Mouse (Mus musculus) heart, adult 2 months (tissue): ENCODE measurements around the gene Me1. TPM values are rescaled to one million over a fixed set of nuclear protein-coding genes. Genes with fewer than 3 reads are reported as not detected.

ENCODE experiments used
- DNase-seq, 2 experiments: peaks; one replicate each; pipeline ENCODE4 v3.0.0; 2021
- H3K27ac ChIP-seq: fragments of 200-600 bp; 2 replicates; pipeline ENCODE4 v1.8.1; 2022
- H3K27me3 ChIP-seq: fragments of 200-500 bp; 2 replicates; pipeline ENCODE4 v1.6.1; 2012; ENCODE audit warnings: mild to moderate bottlenecking, low read length, inconsistent platforms, mixed read lengths; ENCODE audit not compliant: control insufficient read depth, insufficient read depth
- H3K36me3 ChIP-seq: fragments of 200-500 bp; 2 replicates; pipeline ENCODE4 v1.6.1; 2012; ENCODE audit warnings: low read length, inconsistent platforms; ENCODE audit not compliant: control insufficient read depth, insufficient read depth
- H3K4me1 ChIP-seq: fragments of 200-500 bp; 2 replicates; pipeline ENCODE4 v1.6.1; 2011; ENCODE audit warnings: low read length; ENCODE audit not compliant: control insufficient read depth, insufficient read depth
- H3K4me3 ChIP-seq: fragments of 200-600 bp; 2 replicates; pipeline ENCODE4 v1.8.1; 2022
- H3K79me2 ChIP-seq: fragments of 200-500 bp; replicated peaks from 2 replicates; pipeline ENCODE4 v1.6.1; 2012; ENCODE audit warnings: mild to moderate bottlenecking, inconsistent platforms, low read length, moderate library complexity, mixed read lengths; ENCODE audit not compliant: control insufficient read depth, insufficient read depth
- H3K9ac ChIP-seq: fragments of 200-500 bp; 2 replicates; pipeline ENCODE4 v1.6.1; 2012; ENCODE audit warnings: low read depth, mild to moderate bottlenecking, control low read depth, inconsistent platforms, low read length, mixed read lengths
- CTCF ChIP-seq: fragments of 200-600 bp; IDR thresholded peaks from 2 replicates; pipeline ENCODE4 v1.8.1; 2022; ENCODE audit warnings: antibody characterized with exemption, mild to moderate bottlenecking, moderate library complexity
- EP300 ChIP-seq: fragments of 200-500 bp; IDR thresholded peaks from 2 replicates; pipeline ENCODE4 v1.6.1; 2011; ENCODE audit warnings: low read depth, low read length, control low read depth; ENCODE audit not compliant: insufficient read depth
- POLR2A ChIP-seq: fragments of 200-500 bp; IDR thresholded peaks from 2 replicates; pipeline ENCODE4 v1.6.1; 2011; ENCODE audit warnings: mild to moderate bottlenecking, low read depth, low read length, control low read depth; ENCODE audit not compliant: insufficient read depth
- WGBS: fragments of 180-500 bp; shearing (Covaris S2); methylation state at CpG from one replicate; pipeline ENCODE4 v1.1.7; 2018; 5-methylcytosine and 5-hydroxymethylcytosine counted together
- intact Hi-C: fragments of 180-260 bp; cut with DNase I; formaldehyde crosslinking; loops from one replicate; pipeline ENCODE4 v1.15.1; 2025
- polyA plus RNA-seq: library from polyadenylated mRNA; depleted of rRNA; stranded (reverse); fragments of >200 nt; gene quantifications from 2 replicates; pipeline ENCODE4 v1.2.3, GENCODE M21; 2012
- total RNA-seq, 2 experiments: library from RNA; stranded (reverse); gene quantifications; 2 replicates each; pipeline ENCODE4 v1.2.3; 2021

Me1 gene
- total and polyA plus RNA-seq, 3 experiments = 67.1 to 110 (median 100.0) TPM

- Histone ChIP-seq H3K9ac (no peak overlapping the region), H3K36me3 (peaks cover 7% of the 10 kb centered on the region), H3K4me3 (no peak overlapping the region), H3K27me3 (no peaks in the 10 kb centered on the region), H3K27ac (no peak overlapping the region; the same call in 1 of the 2 replicates), H3K4me1 (peaks cover 2% of the 10 kb centered on the region), H3K79me2 (no peaks in the 10 kb centered on the region)
- no peak for DNase-seq
- TF ChIP-seq CTCF (no peak), EP300 (no peak), POLR2A (no peak)
- 91% methylated on average over 6 of the region's 6 CpGs for WGBS
- intact Hi-C loops = no loop called here
These were observed 66.4 kb downstream of the Me1 start for GRCm38 (mm10) chr9:86629379-86629778.

- no peaks in the 10 kb centered on the region for H3K79me2 ChIP-seq
- no peaks in the 10 kb centered on the region; the same call in none of the 2 replicates for H3K4me1 ChIP-seq
- no peak overlapping the region for H3K27ac ChIP-seq
- 89% methylated on average over 10 of the region's 10 CpGs for WGBS
- H3K9ac ChIP-seq = no peak overlapping the region
- H3K27me3 ChIP-seq = no peaks in the 10 kb centered on the region
- H3K36me3 ChIP-seq = peaks cover 7% of the 10 kb centered on the region
- no peak overlapping the region for H3K4me3 ChIP-seq
- no peak for DNase-seq
- TF ChIP-seq POLR2A (no peak), CTCF (no peak), EP300 (no peak)
- intact Hi-C loops = no loop called here
These were observed 67.8 kb downstream of the Me1 start for GRCm38 (mm10) chr9:86627745-86628496.

- H3K36me3 ChIP-seq = peaks cover 7% of the 10 kb centered on the region
- intact Hi-C loops = no loop called here
These were observed 68.8 kb downstream of the Me1 start for GRCm38 (mm10) chr9:86626906-86627305.

GRCm38 (mm10) chr9:86624781-86625180 is 71.0 kb downstream of the Me1 start:
- intact Hi-C loops = no loop called here
- no peaks in the 10 kb centered on the region for H3K79me2 ChIP-seq
- no peaks in the 10 kb centered on the region for H3K27me3 ChIP-seq
- no peak overlapping the region for H3K27ac ChIP-seq
- no peak overlapping the region for H3K4me3 ChIP-seq
- WGBS = 82% methylated on average over 6 of the region's 6 CpGs
- TF ChIP-seq POLR2A = no peak
- TF ChIP-seq EP300 = no peak
- no peak for TF ChIP-seq CTCF
- peaks cover 2% of the 10 kb centered on the region for H3K36me3 ChIP-seq
- H3K4me1 ChIP-seq = no peaks in the 10 kb centered on the region; the same call in 1 of the 2 replicates
- DNase-seq = no peak
- no peak overlapping the region for H3K9ac ChIP-seq

More at GRCm38 (mm10) chr9:86626906-86627305, 68.8 kb downstream of the Me1 start:
- Histone ChIP-seq H3K4me3 (no peak overlapping the region), H3K27ac (no peak overlapping the region), H3K9ac (no peak overlapping the region), H3K4me1 (no peaks in the 10 kb centered on the region; the same call in none of the 2 replicates), H3K27me3 (no peaks in the 10 kb centered on the region), H3K79me2 (no peaks in the 10 kb centered on the region)
- no peak for DNase-seq
- no peak for TF ChIP-seq POLR2A
- no peak for TF ChIP-seq EP300
- no peak for TF ChIP-seq CTCF
- 88% methylated on average over 3 of the region's 3 CpGs for WGBS

GRCm38 (mm10) chr9:86624039-86624438 is 71.7 kb downstream of the Me1 start:
- WGBS = 77% methylated on average over 12 of the region's 12 CpGs
- H3K36me3 ChIP-seq = no peaks in the 10 kb centered on the region
- intact Hi-C loops = no loop called here

GRCm38 (mm10) chr9:86622062-86622461 is 73.7 kb downstream of the Me1 start:
- no peaks in the 10 kb centered on the region for H3K27me3 ChIP-seq
- DNase-seq = no peak
- H3K9ac ChIP-seq = no peak overlapping the region
- H3K79me2 ChIP-seq = no peaks in the 10 kb centered on the region
- no peaks in the 10 kb centered on the region; the same call in 1 of the 2 replicates for H3K36me3 ChIP-seq
- intact Hi-C loops = no loop called here
- TF ChIP-seq POLR2A (no peak), EP300 (no peak), CTCF (no peak)
- peaks cover 2% of the 10 kb centered on the region for H3K4me1 ChIP-seq
- H3K27ac ChIP-seq = no peak overlapping the region
- no peak overlapping the region for H3K4me3 ChIP-seq
- 91% methylated on average over 2 of the region's 2 CpGs for WGBS

More at GRCm38 (mm10) chr9:86624039-86624438, 71.7 kb downstream of the Me1 start:
- H3K27me3 ChIP-seq = no peaks in the 10 kb centered on the region
- no peak overlapping the region for H3K9ac ChIP-seq
- no peaks in the 10 kb centered on the region; the same call in 1 of the 2 replicates for H3K4me1 ChIP-seq
- H3K27ac ChIP-seq = no peak overlapping the region
- H3K79me2 ChIP-seq = no peaks in the 10 kb centered on the region
- no peak for TF ChIP-seq CTCF
- TF ChIP-seq EP300 = no peak
- no peak for TF ChIP-seq POLR2A
- no peak for DNase-seq
- H3K4me3 ChIP-seq = no peak overlapping the region
